Mouse (Mus musculus): Measurements from ENCODE around the gene Grik1. TPM values are rescaled to one million over a fixed set of nuclear protein-coding genes. Genes with fewer than 3 reads are reported as not detected.

Grik1 gene
- total RNA-seq, 2 experiments from 2014 or later = not detected

DNA sequence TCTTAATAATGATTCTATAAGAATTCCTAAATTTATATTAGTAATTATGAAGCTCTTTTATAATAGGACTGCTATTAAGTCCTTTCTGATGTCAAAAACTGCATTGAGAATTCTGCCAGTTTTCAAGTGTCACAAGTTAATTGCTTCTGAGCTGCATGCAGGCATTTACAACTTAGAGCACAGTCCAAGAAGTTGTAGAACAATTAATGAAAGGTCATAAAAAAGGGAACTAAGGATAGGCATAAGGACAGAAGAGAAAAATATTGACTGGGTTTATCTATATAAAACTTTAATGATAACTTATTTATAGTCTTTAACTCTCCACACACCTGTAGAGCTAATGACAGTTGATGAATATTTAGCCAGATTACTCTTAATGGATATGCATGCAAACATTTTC lies 123.5 kb downstream of the Grik1 start:
- ATAC-seq (replicated peaks; ENCODE audit: low FRiP score, poor library complexity, severe bottlenecking) = no peak

DNA sequence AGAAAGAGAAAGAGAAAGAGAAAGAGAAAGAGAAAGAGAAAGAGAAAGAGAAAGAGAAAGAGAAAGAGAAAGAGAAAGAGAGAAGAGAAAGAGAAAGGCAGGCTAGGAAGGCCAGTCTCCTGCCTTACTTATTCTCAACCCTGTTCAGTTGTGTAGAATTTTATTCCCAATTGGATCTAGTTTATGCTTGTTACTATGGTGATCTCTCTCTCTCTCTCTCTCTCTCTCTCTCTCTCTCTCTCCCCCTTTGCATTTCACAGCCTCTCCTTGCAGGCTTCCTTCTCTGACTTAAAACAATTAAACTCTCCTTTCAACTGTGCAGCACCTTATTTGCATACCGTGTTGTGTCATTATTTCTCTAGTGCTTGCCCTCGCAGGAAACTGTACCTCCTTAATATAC lies 147.5 kb downstream of the Grik1 start:
- no peak for ATAC-seq (replicated peaks; ENCODE audit: low FRiP score, poor library complexity, severe bottlenecking)

DNA sequence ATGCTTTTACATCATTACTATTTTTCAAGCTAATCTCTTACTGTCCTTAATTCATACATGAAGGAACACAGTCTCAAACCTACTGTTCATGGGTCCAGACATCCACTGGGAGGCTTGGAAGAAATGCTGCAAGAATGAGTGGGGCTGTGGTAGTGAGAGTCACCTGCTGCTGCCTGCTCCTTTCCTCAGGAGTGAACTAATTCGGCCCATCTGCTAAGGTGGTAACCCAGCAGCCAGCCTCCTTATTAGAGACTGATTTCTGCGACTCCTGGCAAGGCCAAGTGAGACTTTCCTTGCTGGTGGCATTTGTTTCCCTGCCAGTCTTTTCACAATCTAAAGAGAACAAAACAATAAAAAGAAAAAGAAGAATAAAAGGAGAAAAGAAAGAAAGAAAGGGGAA lies 147.9 kb downstream of the Grik1 start:
- ATAC-seq (replicated peaks; ENCODE audit: low FRiP score, poor library complexity, severe bottlenecking) = no peak

DNA sequence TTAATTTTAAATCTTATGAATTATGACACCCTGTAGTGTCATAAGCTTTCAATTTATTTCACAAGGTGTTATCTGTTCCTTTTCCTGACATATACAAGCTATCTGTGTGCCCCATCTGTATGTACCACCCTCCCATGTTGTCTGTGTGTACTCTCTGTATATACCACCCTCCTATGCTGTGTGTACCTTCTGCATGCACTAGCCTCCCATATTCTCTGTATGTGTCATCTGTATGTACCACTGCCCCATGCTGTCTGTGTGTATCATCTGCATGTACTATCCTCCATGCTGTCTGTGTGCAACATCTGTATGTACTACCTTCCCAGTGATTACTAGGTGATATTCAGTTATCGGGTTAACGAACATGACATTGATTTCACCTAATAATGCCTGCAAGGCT lies 148.5 kb downstream of the Grik1 start:
- ATAC-seq (replicated peaks; ENCODE audit: low FRiP score, poor library complexity, severe bottlenecking) = no peak

DNA sequence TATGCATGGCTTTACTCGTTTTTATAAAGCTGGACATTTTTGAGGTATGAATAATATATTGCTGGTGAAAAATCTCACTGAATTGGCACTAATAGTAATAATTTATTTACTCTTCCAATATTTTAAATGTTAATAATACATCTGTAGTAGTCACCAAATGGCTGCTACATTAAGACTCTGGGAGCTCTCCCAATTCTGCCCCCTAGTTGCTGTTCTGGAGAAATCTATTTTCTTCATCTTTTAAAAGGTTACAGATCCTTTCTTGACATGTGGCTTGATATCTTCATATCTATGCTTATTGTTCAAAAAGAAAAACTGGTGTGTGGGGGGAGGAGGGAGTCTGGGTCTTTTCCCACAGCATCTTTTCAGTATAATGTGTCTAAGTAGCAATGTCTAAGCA lies 151.2 kb downstream of the Grik1 start:
- ATAC-seq (replicated peaks; ENCODE audit: low FRiP score, poor library complexity, severe bottlenecking) = no peak

DNA sequence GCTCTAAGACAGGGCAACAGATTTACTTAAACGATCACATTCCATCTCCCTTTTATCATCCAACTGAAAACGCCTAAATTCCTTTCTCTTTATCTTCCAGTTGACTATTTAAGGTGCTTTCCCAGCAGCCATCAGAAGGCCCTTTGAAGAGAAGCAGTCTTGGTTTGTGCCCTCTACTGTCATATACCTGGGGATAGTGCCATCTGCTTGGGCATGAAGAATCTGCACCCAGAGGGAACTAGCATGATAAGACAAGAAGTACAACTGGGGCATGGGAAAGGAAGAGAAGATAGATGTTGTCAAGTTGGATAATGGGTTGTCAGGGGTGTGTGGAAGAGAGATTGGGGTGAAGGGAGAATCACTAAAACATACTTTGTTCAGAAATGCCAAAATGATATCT lies 157.1 kb downstream of the Grik1 start:
- ATAC-seq (replicated peaks; ENCODE audit: low FRiP score, poor library complexity, severe bottlenecking) = no peak

DNA sequence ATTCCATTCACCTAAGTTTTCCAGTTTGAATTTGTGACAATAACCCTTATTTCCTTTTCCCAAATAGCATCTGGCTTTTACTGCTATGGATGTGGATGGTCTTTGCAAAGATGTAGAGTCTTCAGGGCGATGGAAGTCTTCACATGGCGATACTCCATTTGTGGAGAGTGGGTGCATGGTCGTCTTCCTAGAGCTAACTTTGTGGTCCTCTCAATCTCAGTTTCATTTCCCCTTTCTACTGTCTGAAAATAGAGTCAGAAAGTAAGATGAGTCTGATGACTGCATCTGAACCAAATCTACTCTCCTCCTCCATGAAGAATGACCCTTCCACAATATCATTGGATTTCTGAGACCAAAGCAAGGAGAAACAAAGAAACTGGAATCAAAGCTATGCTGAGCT lies 159.0 kb downstream of the Grik1 start:
- no peak for ATAC-seq (replicated peaks; ENCODE audit: low FRiP score, poor library complexity, severe bottlenecking)

DNA sequence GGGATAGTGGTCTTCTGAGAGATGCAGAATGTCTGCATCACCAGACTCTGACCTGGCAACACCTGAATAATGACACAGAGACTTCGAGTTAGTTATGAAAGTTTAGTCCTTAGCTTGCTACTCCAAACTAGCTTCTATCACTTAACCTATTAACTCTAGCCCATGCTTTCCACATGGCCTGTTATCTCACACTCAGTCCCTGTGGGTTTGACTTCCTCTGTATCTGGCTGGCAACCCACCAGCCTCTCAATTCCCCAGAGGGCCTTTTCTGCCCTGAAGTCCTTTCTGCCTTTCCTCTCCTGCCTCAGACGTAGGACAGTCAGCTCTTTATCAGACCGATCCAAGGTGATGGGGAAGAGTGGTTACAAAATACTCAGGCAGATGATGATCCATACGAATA lies 165.0 kb downstream of the Grik1 start:
- no peak for ATAC-seq (replicated peaks; ENCODE audit: low FRiP score, poor library complexity, severe bottlenecking)

DNA sequence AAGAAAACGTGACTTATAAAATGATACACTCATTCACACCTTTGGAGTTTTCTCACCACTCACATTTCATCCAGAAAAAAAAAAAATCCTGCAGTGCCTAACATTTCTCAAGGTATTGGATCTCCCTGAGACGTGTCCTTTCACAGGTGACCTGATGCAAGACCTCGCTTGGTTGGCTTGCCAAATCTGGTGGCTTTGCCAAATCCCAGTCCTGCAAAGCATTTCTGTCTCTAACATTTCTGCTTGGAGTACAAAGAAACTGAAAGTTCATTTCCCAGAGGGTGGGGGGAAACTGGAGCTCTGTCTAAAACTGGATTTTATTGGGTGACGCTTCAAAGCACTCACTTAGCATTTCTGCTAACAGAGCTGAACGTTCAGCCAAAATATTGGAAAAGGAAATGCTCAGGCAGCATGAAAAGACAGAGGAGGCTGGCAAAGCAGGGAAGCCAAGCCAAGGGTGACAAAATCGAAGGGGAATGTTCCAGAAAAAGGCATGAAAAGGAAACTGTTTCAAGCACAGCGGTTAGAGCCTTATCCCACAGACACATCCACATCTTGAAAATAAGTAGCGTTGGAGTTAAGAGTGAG lies 177.4 kb downstream of the Grik1 start:
- ATAC-seq (replicated peaks; ENCODE audit: low FRiP score, poor library complexity, severe bottlenecking) = no peak

DNA sequence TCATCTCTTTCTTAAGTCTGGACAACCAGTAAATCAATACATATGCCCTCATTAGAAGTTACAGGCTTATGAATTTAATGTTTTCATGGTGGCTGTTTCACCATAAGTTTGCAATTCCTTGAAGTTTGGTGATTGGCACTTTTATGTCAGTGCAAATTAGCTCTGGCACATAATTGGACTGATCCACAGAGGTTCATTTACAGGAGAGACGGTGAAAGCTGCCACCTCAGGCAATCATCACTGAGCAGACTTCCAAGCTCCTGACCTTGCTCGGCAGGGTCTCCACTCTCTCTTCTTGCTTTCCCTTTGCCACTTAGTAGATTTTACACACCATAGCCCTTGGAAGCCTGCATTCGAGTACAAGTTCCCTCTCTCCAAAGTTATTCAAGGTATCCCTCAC lies 178.6 kb downstream of the Grik1 start:
- ATAC-seq (replicated peaks; ENCODE audit: low FRiP score, poor library complexity, severe bottlenecking) = no peak

DNA sequence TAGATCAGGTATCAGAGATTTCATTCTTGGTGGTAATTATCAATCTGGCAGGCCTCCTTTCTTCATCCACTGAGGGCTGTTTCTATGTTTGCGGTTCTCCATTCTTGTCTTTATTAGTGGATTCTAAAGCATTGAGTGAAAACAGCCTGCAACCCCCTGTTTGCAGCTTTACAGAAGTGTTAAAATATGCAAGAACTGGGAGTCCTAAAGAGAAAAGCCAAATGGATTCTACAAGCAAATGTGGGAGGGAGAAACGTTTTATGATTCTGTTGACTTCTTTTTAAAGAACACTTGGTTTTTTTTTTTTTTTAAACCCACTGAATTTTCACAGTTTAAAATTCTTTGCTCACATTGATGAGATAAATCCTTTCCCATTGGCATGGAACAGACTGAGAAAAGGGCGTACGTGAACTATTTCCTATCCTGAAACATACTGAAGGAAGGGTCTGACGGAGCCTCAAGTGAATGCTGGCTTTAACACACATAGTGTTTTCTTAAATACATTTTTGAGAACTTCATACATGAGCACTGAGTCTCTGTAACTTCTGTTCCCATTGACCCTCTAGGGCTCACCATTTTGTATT lies 195.8 kb downstream of the Grik1 start:
- ATAC-seq (replicated peaks; ENCODE audit: low FRiP score, poor library complexity, severe bottlenecking) = no peak

DNA sequence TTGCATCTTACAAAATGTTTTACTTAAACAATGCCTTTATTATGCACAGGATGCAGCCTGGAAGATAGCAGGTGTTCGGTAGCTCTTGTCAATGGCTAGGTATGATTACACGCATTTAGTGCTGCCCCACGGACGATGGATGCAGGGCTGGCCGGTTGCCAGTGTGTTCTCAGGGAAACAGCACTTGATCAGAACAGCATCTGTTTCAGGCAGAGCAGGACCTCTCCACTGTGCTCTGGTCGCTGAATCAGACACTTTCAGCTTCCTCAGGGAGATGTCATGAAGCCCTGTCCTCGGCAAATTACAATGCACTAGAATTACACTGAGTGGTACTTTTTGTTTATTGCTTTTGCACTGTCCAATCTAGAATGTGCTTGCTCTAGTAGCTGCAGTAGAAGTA lies 202.8 kb downstream of the Grik1 start:
- no peak for ATAC-seq (replicated peaks; ENCODE audit: low FRiP score, poor library complexity, severe bottlenecking)

DNA sequence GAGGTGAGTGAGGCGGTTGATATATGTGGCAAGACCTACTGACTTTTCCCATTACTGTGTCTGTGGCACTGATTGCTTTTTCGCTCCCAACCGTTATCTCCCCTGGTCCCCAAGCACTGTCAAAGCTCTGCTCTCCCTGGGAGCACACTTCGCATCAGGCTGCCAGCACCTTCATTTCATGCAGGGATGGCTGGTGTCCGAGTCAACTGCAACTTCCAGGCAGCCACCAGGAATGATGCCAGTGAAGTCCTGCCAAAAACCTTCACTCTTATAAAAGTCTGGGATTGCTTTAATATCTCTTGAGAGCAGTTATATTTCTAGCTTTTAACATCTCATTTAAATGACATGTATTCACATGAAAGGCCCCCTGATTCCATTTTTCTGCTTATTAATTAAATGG lies 215.3 kb downstream of the Grik1 start:
- no peak for ATAC-seq (replicated peaks; ENCODE audit: low FRiP score, poor library complexity, severe bottlenecking)

DNA sequence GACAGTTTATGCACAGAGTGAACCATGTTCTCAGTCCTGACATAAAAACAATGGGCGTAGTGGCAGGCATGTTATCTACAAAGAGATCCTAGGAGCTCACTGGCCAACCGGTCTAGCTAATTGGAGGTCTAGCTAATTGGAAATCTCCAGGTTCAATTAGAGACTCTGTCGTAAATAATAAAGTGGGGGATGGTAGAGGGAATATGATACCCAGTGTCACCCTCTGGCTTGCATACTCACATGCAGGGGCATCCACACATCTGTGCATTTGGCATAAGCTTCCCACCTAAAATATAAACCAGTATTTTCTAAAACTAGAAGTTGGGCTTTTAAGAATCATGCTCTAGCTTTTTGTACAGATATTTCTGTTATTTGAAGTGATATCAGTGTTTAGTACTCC lies 229.1 kb downstream of the Grik1 start:
- no peak for ATAC-seq (replicated peaks; ENCODE audit: low FRiP score, poor library complexity, severe bottlenecking)

DNA sequence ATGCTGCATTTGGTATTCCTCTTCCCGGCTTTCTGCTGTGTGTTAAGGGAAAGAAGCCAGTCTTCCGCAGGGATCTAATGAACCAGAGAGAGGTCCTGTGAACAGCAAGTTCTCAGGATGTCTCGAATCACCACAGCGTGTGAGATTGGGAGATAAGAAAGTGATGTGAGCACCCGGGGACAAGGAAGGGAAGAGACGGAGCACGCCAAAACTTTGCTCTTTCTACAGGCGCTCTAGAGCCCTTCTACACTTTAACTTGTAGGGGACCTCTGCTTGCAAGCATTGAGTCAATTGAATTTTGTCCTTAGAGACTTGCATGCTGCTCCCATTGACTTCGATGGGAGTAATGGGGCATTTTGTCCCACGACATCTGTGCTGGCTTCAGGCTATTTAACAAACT lies 241.9 kb downstream of the Grik1 start:
- no peak for ATAC-seq (replicated peaks; ENCODE audit: low FRiP score, poor library complexity, severe bottlenecking)

DNA sequence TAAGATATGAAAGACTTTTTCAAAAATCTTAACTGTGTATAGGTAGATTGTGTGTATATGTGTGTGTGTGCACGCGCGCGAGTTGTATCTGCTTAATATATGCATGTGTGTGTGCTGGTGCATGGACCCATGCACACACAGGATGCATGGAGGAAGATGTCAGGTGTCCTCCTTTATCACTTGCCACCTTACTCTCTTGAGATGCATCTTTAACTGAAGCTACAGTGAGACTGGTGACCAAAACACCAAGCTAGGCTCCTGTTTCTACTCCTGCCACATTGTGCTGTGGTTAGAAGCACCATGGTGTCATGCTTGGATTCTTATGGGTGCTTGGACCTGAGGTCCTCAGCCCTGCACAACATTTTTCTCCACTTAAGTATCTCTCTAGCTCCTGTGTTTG lies 245.7 kb downstream of the Grik1 start:
- ATAC-seq (replicated peaks; ENCODE audit: low FRiP score, poor library complexity, severe bottlenecking) = no peak

DNA sequence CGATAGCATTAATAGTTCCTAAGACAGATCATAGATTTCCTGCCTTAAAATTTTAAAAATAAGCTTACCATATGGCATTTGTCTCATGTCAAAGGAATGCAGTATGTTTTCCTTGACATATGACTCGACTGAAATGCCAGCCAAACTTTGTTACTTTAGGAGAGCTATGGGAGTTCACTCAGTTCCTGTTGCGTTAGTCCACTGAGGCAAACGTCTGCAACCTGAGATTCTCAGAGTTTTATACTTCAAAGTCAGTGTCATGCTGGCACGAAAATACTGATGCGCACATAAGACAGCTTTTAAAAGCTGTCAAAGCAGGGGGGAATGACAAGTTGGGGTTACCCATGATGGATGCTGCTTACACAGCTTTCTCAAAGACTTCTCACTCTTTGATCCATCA lies 247.6 kb downstream of the Grik1 start:
- ATAC-seq (replicated peaks; ENCODE audit: low FRiP score, poor library complexity, severe bottlenecking) = no peak

DNA sequence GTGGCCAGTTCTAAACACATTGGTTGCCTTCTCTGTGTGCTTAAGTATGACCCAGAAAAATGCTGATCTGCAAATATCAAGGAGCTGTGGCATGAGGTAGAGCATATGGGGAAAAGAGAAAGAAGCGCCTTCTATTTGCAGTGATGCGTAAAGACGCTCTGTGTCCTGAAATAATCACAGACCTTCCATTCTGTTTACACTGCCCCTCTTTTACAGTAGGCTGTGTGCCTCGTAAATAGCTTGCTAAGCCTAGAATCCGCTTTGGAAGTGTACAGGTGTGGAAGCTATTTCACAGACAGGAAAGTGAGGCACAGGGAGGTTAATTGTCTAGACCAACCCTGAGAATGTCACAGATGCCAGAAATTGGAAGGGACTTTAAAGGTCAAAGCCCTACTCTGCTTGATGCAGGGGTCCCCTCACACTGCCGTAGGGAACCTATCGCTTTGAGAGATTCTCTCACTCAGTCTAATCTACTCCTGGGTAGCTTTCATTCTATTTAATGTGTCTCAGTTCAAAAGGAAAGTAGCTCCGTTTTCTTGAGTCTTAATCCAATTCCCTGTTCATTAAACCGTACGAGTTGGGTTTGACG lies 251.5 kb downstream of the Grik1 start:
- no peak for ATAC-seq (replicated peaks; ENCODE audit: low FRiP score, poor library complexity, severe bottlenecking)

DNA sequence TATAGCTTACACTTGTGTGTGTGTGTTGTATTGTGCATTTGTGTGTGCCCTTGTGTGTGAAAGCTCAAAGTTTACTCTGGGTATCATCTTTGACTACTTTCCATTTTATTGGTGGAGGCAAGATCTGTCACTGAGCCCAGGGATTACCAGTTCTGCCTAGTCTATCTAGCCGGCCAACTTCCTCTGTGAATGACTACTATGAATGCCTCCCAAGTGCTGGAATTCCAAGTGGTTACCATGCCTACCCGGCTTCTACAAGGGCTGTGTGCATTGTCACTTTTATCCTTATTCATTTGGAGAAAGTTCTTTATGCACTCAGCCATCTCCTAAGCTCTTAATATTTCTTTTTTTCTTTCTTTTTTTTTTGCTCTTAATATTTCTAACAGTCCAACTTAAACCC lies 301.3 kb downstream of the Grik1 start:
- no peak for ATAC-seq (replicated peaks; ENCODE audit: low FRiP score, poor library complexity, severe bottlenecking)

DNA sequence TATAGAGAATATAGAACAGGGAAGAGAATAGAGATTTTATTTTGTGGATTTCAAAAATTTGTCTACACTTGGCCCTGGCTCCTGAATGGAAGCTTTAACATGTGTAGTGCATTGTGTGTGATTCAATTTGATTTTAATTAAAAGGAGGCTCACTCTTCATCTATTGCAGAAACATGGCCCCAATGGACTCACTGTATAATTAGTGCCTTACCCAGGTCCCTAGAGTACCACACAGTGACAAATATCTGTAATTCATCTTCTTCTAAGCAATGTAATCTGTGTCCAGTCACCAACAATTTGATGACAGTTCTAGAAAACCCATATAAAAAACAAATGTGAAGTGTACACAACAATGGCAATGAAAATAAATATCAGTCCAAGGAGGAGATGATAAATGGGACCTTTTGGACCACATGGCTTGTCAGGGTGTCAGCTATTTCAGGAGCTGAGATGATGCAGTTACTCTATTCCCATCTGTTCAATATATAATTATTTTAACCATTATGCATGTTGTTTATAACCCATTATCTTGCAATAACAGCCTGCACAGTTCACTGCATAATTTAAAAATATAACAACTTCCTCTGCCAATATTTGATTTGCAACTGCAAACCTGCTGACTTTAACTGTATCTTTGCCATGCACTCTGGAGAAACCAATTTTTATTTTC lies 305.7 kb downstream of the Grik1 start:
- ATAC-seq (replicated peaks; ENCODE audit: low FRiP score, poor library complexity, severe bottlenecking) = no peak

DNA sequence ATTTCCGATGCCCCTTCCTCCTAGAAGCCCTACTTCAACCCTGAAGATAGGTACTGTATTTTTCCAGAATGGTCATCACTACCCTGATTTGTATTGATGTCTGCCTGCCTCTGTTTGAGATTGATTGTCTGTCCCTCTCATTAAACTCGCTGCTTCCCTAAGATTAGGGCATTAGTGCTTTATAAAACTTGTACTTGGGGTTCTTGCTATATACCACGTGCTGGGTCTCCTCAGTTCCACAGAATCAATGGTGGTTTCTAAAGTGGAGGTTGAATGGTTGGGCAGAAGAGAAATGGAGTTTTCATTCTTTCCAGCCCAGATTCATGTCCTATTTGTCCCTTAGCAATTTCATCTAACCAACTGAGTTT lies 316.0 kb downstream of the Grik1 start:
- no peak for ATAC-seq (replicated peaks; ENCODE audit: low FRiP score, poor library complexity, severe bottlenecking)

Measured in erythroid progenitor cell, adult 5-6 weeks (primary cell).